Mouse (Mus musculus) ES-E14 (cell line): ENCODE data around the gene Slamf6. TPM values are rescaled to one million over a fixed set of nuclear protein-coding genes. Genes with fewer than 3 reads are reported as not detected.

Experiments used
- DNase-seq: peaks from one replicate; pipeline ENCODE4 v3.0.0-alpha.2; 2013; ENCODE audit warnings: low read depth, low spot score
- H3K27ac ChIP-seq: 2 replicates; pipeline ENCODE4 v1.5.1; 2012; ENCODE audit warnings: low read depth, mild to moderate bottlenecking, low read length, moderate library complexity, mixed read lengths; ENCODE audit not compliant: poor library complexity, insufficient read depth, severe bottlenecking
- H3K36me3 ChIP-seq: 2 replicates; pipeline ENCODE4 v1.6.1; 2012; ENCODE audit warnings: mild to moderate bottlenecking, low read length, moderate library complexity, mixed read lengths; ENCODE audit not compliant: control insufficient read depth, poor library complexity, insufficient read depth, severe bottlenecking
- H3K4me1 ChIP-seq, 2 experiments: fragments of 150-350 bp in 1 of 2; sonication (generic) in 1 of 2; 2 replicates each; pipeline ENCODE4 v1.6.1; 2012; ENCODE audit warnings: low read length in 2 of 2, mild to moderate bottlenecking in 1 of 2, mixed read lengths in 1 of 2; ENCODE audit not compliant: control insufficient read depth in 2 of 2, insufficient read depth in 2 of 2, poor library complexity in 1 of 2
- H3K4me3 ChIP-seq, 2 experiments: fragments of 150-350 bp in 1 of 2; sonication (generic) in 1 of 2; 2 replicates each; pipeline ENCODE4 v1.5.1; 2012; ENCODE audit warnings: low read length in 2 of 2, low read depth in 1 of 2, mild to moderate bottlenecking in 1 of 2, mixed read lengths in 1 of 2; ENCODE audit not compliant: insufficient read depth in 1 of 2, poor library complexity in 1 of 2, severe bottlenecking in 1 of 2
- H3K9ac ChIP-seq: 2 replicates; pipeline ENCODE4 v1.6.1; 2012; ENCODE audit warnings: low read depth, mild to moderate bottlenecking, low read length, mixed read lengths; ENCODE audit not compliant: poor library complexity, insufficient read depth, severe bottlenecking
- H3K9me3 ChIP-seq: fragments of 150-350 bp; sonication (generic); 2 replicates; pipeline ENCODE4 v1.6.1; 2012; ENCODE audit warnings: low read depth, mild to moderate bottlenecking, low read length; ENCODE audit not compliant: control insufficient read depth, insufficient read depth
- CHD2 ChIP-seq: IDR thresholded peaks from 2 replicates; pipeline ENCODE4 v1.6.1; 2014; ENCODE audit warnings: mild to moderate bottlenecking, low read depth, low read length, inconsistent platforms
- HCFC1 ChIP-seq: IDR thresholded peaks from 2 replicates; pipeline ENCODE4 v1.6.1; 2012; ENCODE audit warnings: low read length, inconsistent platforms, borderline replicate concordance; ENCODE audit not compliant: insufficient read depth
- MAFK ChIP-seq: IDR thresholded peaks from 2 replicates; pipeline ENCODE4 v1.6.1; 2014; ENCODE audit warnings: mild to moderate bottlenecking, low read depth, low read length, inconsistent platforms; ENCODE audit not compliant: insufficient read depth
- ZC3H11A ChIP-seq: IDR thresholded peaks from 2 replicates; pipeline ENCODE4 v1.6.1; 2012; ENCODE audit warnings: low read depth, mild to moderate bottlenecking, inconsistent platforms, low read length, borderline replicate concordance
- ZNF384 ChIP-seq: IDR thresholded peaks from 2 replicates; pipeline ENCODE4 v1.6.1; 2012; ENCODE audit warnings: low read depth, low read length, inconsistent platforms
- in situ Hi-C, 2 experiments: fragments of 600-800 bp; cut with MboI; formaldehyde crosslinking; loops; one replicate each; pipeline ENCODE4 v1.15.1; 2025; ENCODE audit warnings: low sequenced_read_pairs in 2 of 2, inconsistent platforms in 1 of 2; ENCODE audit not compliant: unreplicated experiment in 2 of 2
- total RNA-seq: library from RNA; depleted of rRNA; stranded (reverse); fragments of 300-350 nt; gene quantifications from 2 replicates; pipeline ENCODE4 v1.2.3, GENCODE M21; 2012

Slamf6 gene
- total RNA-seq, 1 experiment, result 0.31 TPM

- DNase-seq, result no peak
- no peak for TF ChIP-seq ZC3H11A
- no peak for TF ChIP-seq CHD2
- no peak for TF ChIP-seq MAFK
- TF ChIP-seq ZNF384, result no peak
- TF ChIP-seq HCFC1, result no peak
Observed at GRCm38 (mm10) chr1:171915638-171916458, 1.5 kb upstream of the Slamf6 start.

GRCm38 (mm10) chr1:171918136-171918920, 1.0 kb downstream of the Slamf6 start:
- H3K27ac ChIP-seq, result no peak overlapping the region
- in situ Hi-C loops, result no loop called here

More at GRCm38 (mm10) chr1:171915638-171916458, 1.5 kb upstream of the Slamf6 start:
- Histone ChIP-seq H3K9me3 (no peaks in the 10 kb centered on the region), H3K4me3 (no peak overlapping the region), H3K36me3 (no peaks in the 10 kb centered on the region), H3K4me1 (no peaks in the 10 kb centered on the region), H3K27ac (no peak overlapping the region), H3K9ac (no peak overlapping the region)
- in situ Hi-C loops, result no loop called here

GRCm38 (mm10) chr1:171919193-171919592, 1.9 kb downstream of the Slamf6 start:
- Histone ChIP-seq H3K36me3 (no peaks in the 10 kb centered on the region), H3K9ac (no peak overlapping the region), H3K4me1 (no peaks in the 10 kb centered on the region), H3K9me3 (no peaks in the 10 kb centered on the region), H3K4me3 (no peak overlapping the region), H3K27ac (no peak overlapping the region)
- in situ Hi-C loops, result no loop called here
- TF ChIP-seq ZNF384 (no peak), HCFC1 (no peak), CHD2 (no peak), MAFK (no peak), ZC3H11A (no peak)
- DNase-seq, result no peak

More at GRCm38 (mm10) chr1:171918136-171918920, 1.0 kb downstream of the Slamf6 start:
- no peak for DNase-seq
- no peak overlapping the region for H3K9ac ChIP-seq
- H3K36me3 ChIP-seq, result no peaks in the 10 kb centered on the region
- no peak for TF ChIP-seq CHD2
- no peak overlapping the region for H3K4me3 ChIP-seq
- H3K4me1 ChIP-seq, result no peaks in the 10 kb centered on the region
- H3K9me3 ChIP-seq, result no peaks in the 10 kb centered on the region

GRCm38 (mm10) chr1:171919901-171920510, 2.7 kb downstream of the Slamf6 start:
- in situ Hi-C loops, result no loop called here
- Histone ChIP-seq H3K9me3 (no peaks in the 10 kb centered on the region), H3K4me1 (no peaks in the 10 kb centered on the region), H3K9ac (no peak overlapping the region), H3K36me3 (no peaks in the 10 kb centered on the region), H3K4me3 (no peak overlapping the region), H3K27ac (no peak overlapping the region)
- no peak for TF ChIP-seq ZNF384
- no peak for TF ChIP-seq MAFK
- no peak for TF ChIP-seq ZC3H11A
- TF ChIP-seq HCFC1, result no peak
- no peak for TF ChIP-seq CHD2
- no peak for DNase-seq
